Mouse (Mus musculus) hindbrain, embryonic 13.5 days (tissue): Measurements from ENCODE around the gene Heatr5a. TPM values are rescaled to one million over a fixed set of nuclear protein-coding genes. Genes with fewer than 3 reads are reported as not detected.

Experiments
- ATAC-seq: fragments of 200-750 bp; cut with Nextera tagmentation; 2 replicates; pipeline ENCODE4 v1.8.0; 2017; ENCODE audit warnings: moderate TSS enrichment; ENCODE audit not compliant: low FRiP score
- H3K27ac ChIP-seq: fragments of 300-500 bp; sonication (generic); 2 replicates; pipeline ENCODE4 v1.5.1; 2015; ENCODE audit warnings: inconsistent platforms, mild to moderate bottlenecking, moderate library complexity
- H3K27me3 ChIP-seq: fragments of 300-500 bp; sonication (generic); 2 replicates; pipeline ENCODE4 v1.6.1; 2015; ENCODE audit warnings: mild to moderate bottlenecking, inconsistent platforms
- H3K36me3 ChIP-seq: fragments of 300-500 bp; sonication (generic); 2 replicates; pipeline ENCODE4 v1.6.1; 2015; ENCODE audit warnings: mild to moderate bottlenecking, inconsistent platforms
- H3K4me1 ChIP-seq: fragments of 300-500 bp; sonication (generic); replicated peaks from 2 replicates; pipeline ENCODE4 v1.6.1; 2015; ENCODE audit warnings: inconsistent platforms
- H3K4me2 ChIP-seq: fragments of 300-500 bp; sonication (generic); 2 replicates; pipeline ENCODE4 v1.6.1; 2015; ENCODE audit warnings: inconsistent platforms, mild to moderate bottlenecking, moderate library complexity
- H3K4me3 ChIP-seq: fragments of 300-500 bp; sonication (generic); 2 replicates; pipeline ENCODE4 v1.5.1; 2015; ENCODE audit warnings: mild to moderate bottlenecking, inconsistent platforms
- H3K9ac ChIP-seq: fragments of 300-500 bp; sonication (generic); 2 replicates; pipeline ENCODE4 v1.6.1; 2015; ENCODE audit warnings: mild to moderate bottlenecking, inconsistent platforms
- H3K9me3 ChIP-seq: fragments of 300-500 bp; sonication (generic); 2 replicates; pipeline ENCODE4 v1.6.1; 2016; ENCODE audit warnings: inconsistent platforms
- WGBS: fragments of 180-500 bp; shearing (Covaris S2); methylation state at CpG from one replicate; pipeline ENCODE4 v1.1.7; 2015; 5-methylcytosine and 5-hydroxymethylcytosine counted together
- polyA plus RNA-seq: library from polyadenylated mRNA; unstranded; fragments of >200 nt; fragmentation: Nextera tagmentation; extraction: Ambion mirVana; gene quantifications from 2 replicates; pipeline ENCODE4 v1.2.1, GENCODE M21; 2015

Gene Heatr5a
- polyA plus RNA-seq = 5.8 and 6.2 TPM in 2 replicates

DNA sequence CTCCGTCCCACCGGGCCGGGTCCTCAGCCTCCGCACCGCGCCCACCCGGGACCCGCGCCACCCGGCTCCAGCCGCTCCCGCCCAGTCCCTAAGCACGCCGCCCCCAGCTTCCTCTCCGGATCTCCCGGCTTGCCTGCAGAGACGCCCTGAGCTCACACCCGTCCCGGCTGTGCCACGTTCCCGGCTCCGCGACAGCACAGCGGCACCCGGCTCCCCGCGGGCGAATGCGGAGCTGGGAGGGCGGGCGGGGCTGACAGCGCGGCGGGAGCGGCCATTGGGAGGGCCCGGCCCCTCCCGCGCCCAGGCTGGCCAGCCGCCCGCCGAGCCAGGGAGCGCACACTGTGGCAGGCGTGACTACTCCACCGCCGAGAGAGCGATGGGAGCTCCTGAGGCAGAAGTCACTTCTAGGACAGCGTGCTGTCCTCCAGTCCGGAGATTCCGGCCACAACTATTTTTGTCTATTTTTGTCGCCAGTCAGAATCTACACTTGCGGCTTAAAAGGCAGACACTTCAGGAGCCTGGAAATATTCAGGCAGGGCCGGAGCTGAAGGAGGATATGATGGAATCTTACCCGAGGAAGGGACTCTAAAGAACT, at the start of gene Heatr5a:
Gene Heatr5a (minus strand): TSS at position 252 of the 595 bp plus-strand sequence.
- WGBS = 1% methylated on average over 51 of the region's 53 CpGs
- peaks cover 14% of the 10 kb centered on the region for H3K4me1 ChIP-seq

DNA sequence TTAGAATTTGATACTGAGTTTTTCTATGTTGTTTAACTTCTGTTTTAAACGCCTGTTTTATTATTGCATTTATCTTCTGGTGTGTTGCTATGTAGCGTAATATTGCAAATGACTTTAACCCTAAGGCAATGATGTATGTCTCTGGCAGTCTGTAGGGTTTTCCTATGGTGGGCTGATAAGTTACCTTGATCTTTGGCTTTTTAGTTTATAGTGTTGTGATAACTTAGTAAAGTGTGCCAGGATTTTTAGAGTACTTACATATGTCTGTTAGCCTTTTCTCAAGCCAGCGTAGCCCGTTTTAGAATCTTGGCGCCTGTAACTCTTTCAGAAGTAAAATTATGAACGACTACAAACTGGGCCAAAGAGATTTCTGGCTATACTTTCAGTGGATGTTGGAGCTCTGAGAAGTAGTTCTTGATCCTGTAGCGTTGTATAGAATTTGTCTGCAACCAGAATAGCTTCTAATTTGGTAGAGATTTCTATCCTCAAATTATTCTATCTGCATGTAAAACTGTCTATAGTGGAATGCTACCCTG, 43.4 kb upstream of the Heatr5a start:
- no peak for ATAC-seq

More for the DNA sequence above, at the start of gene Heatr5a:
- Histone ChIP-seq H3K9me3 (peaks cover 5% of the 10 kb centered on the region; the same call in 1 of the 2 replicates), H3K27ac (peak within 1 kb of the TSS; percentile 90), H3K9ac (peak within 1 kb of the TSS; percentile 87), H3K4me2 (peak within 1 kb of the TSS; percentile 65), H3K4me3 (peak within 1 kb of the TSS; percentile 92), H3K36me3 (no peaks in the 10 kb centered on the region), H3K27me3 (0 out of 2 replicates have a peak, but pooled peaks cover 2% of the 10 kb centered on the region)
- peak; percentile 97 for ATAC-seq

GRCm38 (mm10) chr12:52014044-52014443, 42.9 kb upstream of the Heatr5a start:
- H3K36me3 ChIP-seq = no peaks in the 10 kb centered on the region
- no peak for ATAC-seq
- 0 out of 2 replicates have a peak, but pooled peaks cover 8% of the 10 kb centered on the region for H3K4me1 ChIP-seq
- no peak overlapping the region for H3K4me3 ChIP-seq
- WGBS = 90% methylated on average over 11 of the region's 11 CpGs
- no peak overlapping the region for H3K4me2 ChIP-seq
- no peak overlapping the region for H3K27ac ChIP-seq
- H3K9ac ChIP-seq = no peak overlapping the region
- H3K9me3 ChIP-seq = no peaks in the 10 kb centered on the region
- H3K27me3 ChIP-seq = no peaks in the 10 kb centered on the region

More for the DNA sequence above, 43.4 kb upstream of the Heatr5a start:
- Histone ChIP-seq H3K9me3 (no peaks in the 10 kb centered on the region), H3K9ac (no peak overlapping the region), H3K4me3 (no peak overlapping the region), H3K27ac (no peak overlapping the region), H3K4me2 (no peak overlapping the region), H3K4me1 (0 out of 2 replicates have a peak, but pooled peaks cover 6% of the 10 kb centered on the region), H3K27me3 (no peaks in the 10 kb centered on the region), H3K36me3 (no peaks in the 10 kb centered on the region)
- 92% methylated on average over 7 of the region's 7 CpGs for WGBS

DNA sequence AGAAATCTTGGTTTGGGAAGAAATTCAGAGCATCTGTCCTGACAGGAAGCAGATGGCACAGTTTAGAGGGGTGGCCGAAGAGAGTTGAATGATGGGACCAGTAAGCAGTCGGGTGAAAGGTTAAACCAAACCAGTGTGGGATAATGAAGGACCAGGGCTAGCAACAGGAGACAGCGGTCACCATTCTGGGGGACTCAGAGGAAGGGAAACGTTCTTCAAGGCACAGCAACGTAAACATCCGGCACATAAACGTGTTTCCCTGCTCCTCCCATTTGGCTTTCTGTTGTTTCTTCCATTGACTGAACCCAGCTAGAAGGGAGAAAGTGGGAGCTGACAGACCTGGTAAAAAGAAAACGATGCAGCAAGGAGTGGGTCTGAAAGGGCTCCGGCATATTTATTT, 42.2 kb upstream of the Heatr5a start:
- Histone ChIP-seq H3K27ac (no peak overlapping the region), H3K36me3 (no peaks in the 10 kb centered on the region), H3K9ac (no peak overlapping the region), H3K4me3 (no peak overlapping the region), H3K9me3 (no peaks in the 10 kb centered on the region), H3K4me1 (0 out of 2 replicates have a peak, but pooled peaks cover 9% of the 10 kb centered on the region), H3K27me3 (no peaks in the 10 kb centered on the region), H3K4me2 (no peak overlapping the region)
- 54% methylated on average over 9 of the region's 9 CpGs for WGBS
- ATAC-seq = no peak

DNA sequence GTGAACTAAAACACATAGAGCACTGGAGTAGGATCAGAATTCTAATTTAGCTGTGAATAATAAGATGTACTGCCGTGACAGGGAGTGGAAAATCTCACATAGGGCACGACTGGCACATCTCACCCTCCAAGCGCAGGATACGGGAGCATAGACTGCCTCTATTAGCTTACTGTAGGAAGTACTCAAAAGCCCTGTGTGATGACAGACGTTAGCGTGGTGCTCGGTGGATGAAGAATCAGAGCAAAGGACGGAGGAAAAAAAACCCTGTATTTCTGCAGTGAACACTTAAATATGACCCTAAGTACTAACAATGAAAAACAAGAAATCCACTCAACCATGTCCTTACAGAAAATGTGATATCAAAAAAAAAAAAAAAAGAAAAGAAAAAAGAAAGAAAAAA, 41.0 kb upstream of the Heatr5a start:
- 81% methylated on average over 8 of the region's 8 CpGs for WGBS
- H3K36me3 ChIP-seq = no peaks in the 10 kb centered on the region
- H3K9ac ChIP-seq = no peak overlapping the region
- H3K27me3 ChIP-seq = no peaks in the 10 kb centered on the region
- H3K9me3 ChIP-seq = no peaks in the 10 kb centered on the region
- 0 out of 2 replicates have a peak, but pooled peaks cover 9% of the 10 kb centered on the region for H3K4me1 ChIP-seq
- no peak overlapping the region for H3K27ac ChIP-seq
- no peak overlapping the region for H3K4me2 ChIP-seq
- no peak overlapping the region for H3K4me3 ChIP-seq
- no peak for ATAC-seq

GRCm38 (mm10) chr12:52010630-52010961, 39.5 kb upstream of the Heatr5a start:
- Histone ChIP-seq H3K27ac (no peak overlapping the region), H3K4me3 (peak overlapping the region; percentile 25), H3K36me3 (no peaks in the 10 kb centered on the region), H3K4me1 (0 out of 2 replicates have a peak, but pooled peaks cover 9% of the 10 kb centered on the region), H3K27me3 (no peaks in the 10 kb centered on the region), H3K9me3 (no peaks in the 10 kb centered on the region), H3K9ac (no peak overlapping the region), H3K4me2 (peak overlapping the region; percentile 52)
- 56% methylated on average over 2 of the region's 2 CpGs for WGBS
- no peak for ATAC-seq

- 35% methylated on average over 15 of the region's 15 CpGs for whole genome bisulfite sequencing
- H3K36me3 ChIP-seq = no peaks in the 10 kb centered on the region
- no peaks in the 10 kb centered on the region for H3K27me3 ChIP-seq
- no peaks in the 10 kb centered on the region for H3K9me3 ChIP-seq
- H3K4me1 ChIP-seq = peaks cover 11% of the 10 kb centered on the region; the same call in 1 of the 2 replicates
- peak overlapping the region; percentile 25 for H3K4me3 ChIP-seq
- ATAC-seq = no peak
- H3K27ac ChIP-seq = 0 out of 2 replicates have a peak overlapping the region, but pooled peaks have one; percentile 2
- H3K4me2 ChIP-seq = peak overlapping the region; percentile 52
- peak overlapping the region; percentile 6; the same call in 1 of the 2 replicates for H3K9ac ChIP-seq
These were observed 39.0 kb upstream of the Heatr5a start for GRCm38 (mm10) chr12:52009928-52010629.

- Histone ChIP-seq H3K27ac (0 out of 2 replicates have a peak overlapping the region, but pooled peaks have one; percentile 73), H3K36me3 (no peaks in the 10 kb centered on the region)
- 47% methylated on average over 5 of the region's 5 CpGs for WGBS
These were observed 35.5 kb upstream of the Heatr5a start for GRCm38 (mm10) chr12:52006633-52006994.

GRCm38 (mm10) chr12:52005877-52006632, 34.9 kb upstream of the Heatr5a start, which contains the start of gene Dtd2:
Dtd2 (minus strand) TSS chr12:52006501.
- Histone ChIP-seq H3K9me3 (no peaks in the 10 kb centered on the region), H3K4me1 (peaks cover 11% of the 10 kb centered on the region; the same call in 1 of the 2 replicates), H3K27ac (peak within 1 kb of the TSS; percentile 73), H3K36me3 (no peaks in the 10 kb centered on the region), H3K27me3 (no peaks in the 10 kb centered on the region), H3K9ac (peak within 1 kb of the TSS; percentile 78), H3K4me3 (peak within 1 kb of the TSS; percentile 70), H3K4me2 (peak within 1 kb of the TSS; percentile 66)
- WGBS = 2% methylated on average over 46 of the region's 46 CpGs
- ATAC-seq = peak; percentile 95

More at GRCm38 (mm10) chr12:52006633-52006994, 35.5 kb upstream of the Heatr5a start:
- no peaks in the 10 kb centered on the region for H3K9me3 ChIP-seq
- peaks cover 11% of the 10 kb centered on the region; the same call in 1 of the 2 replicates for H3K4me1 ChIP-seq
- peak; percentile 80 for ATAC-seq
- peak overlapping the region; percentile 66 for H3K4me2 ChIP-seq
- H3K9ac ChIP-seq = no peak overlapping the region
- H3K4me3 ChIP-seq = peak overlapping the region; percentile 70
- no peaks in the 10 kb centered on the region for H3K27me3 ChIP-seq

- H3K9ac ChIP-seq = no peak overlapping the region
- H3K27ac ChIP-seq = no peak overlapping the region
- H3K9me3 ChIP-seq = no peaks in the 10 kb centered on the region
- no peaks in the 10 kb centered on the region for H3K27me3 ChIP-seq
- ATAC-seq = no peak
- peaks cover 15% of the 10 kb centered on the region for H3K36me3 ChIP-seq
- H3K4me1 ChIP-seq = peaks cover 2% of the 10 kb centered on the region; the same call in 1 of the 2 replicates
- H3K4me2 ChIP-seq = no peak overlapping the region
- WGBS = 91% methylated on average over 3 of the region's 3 CpGs
- no peak overlapping the region for H3K4me3 ChIP-seq
These were observed 31.6 kb upstream of the Heatr5a start for GRCm38 (mm10) chr12:52002746-52003145.

GRCm38 (mm10) chr12:52001544-52001943, 30.4 kb upstream of the Heatr5a start:
- no peak overlapping the region for H3K4me2 ChIP-seq
- no peaks in the 10 kb centered on the region for H3K9me3 ChIP-seq
- WGBS = 30% methylated on average over 4 of the region's 4 CpGs
- no peak overlapping the region for H3K27ac ChIP-seq
- peaks cover 23% of the 10 kb centered on the region for H3K36me3 ChIP-seq
- H3K9ac ChIP-seq = no peak overlapping the region
- peaks cover 2% of the 10 kb centered on the region; the same call in 1 of the 2 replicates for H3K4me1 ChIP-seq
- ATAC-seq = peak; percentile 53; the same call in 1 of the 2 replicates
- no peaks in the 10 kb centered on the region for H3K27me3 ChIP-seq
- H3K4me3 ChIP-seq = no peak overlapping the region
